Mouse (Mus musculus): ENCODE results near the gene Sash1. TPM values are rescaled to one million over a fixed set of nuclear protein-coding genes. Genes with fewer than 3 reads are reported as not detected.

Gene Sash1
- polyA plus RNA-seq (2017; shearing (Covaris generic)): not detected

DNA sequence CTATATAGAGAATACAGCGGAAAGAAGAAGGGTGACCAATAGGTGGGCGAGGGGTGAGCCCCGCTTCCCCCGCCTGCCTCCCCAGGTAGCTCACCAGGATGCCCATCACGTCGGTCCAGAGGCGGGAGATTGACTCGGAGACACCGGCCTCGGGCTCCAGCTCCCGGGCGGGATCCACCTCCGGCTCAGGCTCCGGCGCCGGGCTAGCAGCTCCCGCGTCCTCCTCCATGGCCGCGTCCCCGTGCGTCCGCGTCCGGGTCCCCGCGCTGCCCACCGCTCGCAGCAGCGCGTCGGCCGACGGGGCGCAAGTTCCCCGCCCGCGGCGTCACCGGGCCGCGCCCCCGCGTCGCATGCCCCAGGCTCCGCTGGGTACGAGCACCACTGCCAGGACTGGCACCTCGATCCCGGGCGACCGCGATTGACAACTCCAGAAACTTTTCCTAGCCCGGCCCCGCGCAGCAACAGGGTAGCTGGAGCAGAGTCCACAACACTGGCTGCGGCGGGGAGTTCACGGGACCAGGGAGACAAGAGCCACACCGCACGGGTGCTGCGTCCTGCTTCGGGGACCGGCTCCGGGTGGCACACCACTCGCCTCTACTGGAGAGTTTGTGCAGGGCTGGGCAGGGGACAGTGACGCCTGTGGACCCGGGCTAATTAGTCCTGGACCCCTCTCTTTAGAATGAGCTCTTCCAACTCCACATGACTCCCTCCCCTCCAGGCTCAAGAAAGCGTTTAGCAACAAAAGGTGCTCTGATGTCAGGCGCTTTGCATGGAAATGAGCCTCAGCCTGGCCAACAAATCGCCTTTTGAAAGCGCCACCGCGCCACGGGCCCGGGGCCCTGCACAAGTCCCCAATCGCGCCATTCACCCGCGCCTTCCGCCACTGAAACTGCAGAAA lies at the start of gene Sash1:
Gene Sash1, minus strand, starts transcription at position 441 of the 898 bp plus-strand sequence.

Measured in effector memory CD4-positive, alpha-beta T cell, adult 5 months (primary cell).